Mouse (Mus musculus): ENCODE measurements around the gene Dhh. TPM values are rescaled to one million over a fixed set of nuclear protein-coding genes. Genes with fewer than 3 reads are reported as not detected.

The Dhh gene
- total and polyA plus RNA-seq, 2 experiments from 2014 or later: 1.7 to 4.8 TPM

DNA sequence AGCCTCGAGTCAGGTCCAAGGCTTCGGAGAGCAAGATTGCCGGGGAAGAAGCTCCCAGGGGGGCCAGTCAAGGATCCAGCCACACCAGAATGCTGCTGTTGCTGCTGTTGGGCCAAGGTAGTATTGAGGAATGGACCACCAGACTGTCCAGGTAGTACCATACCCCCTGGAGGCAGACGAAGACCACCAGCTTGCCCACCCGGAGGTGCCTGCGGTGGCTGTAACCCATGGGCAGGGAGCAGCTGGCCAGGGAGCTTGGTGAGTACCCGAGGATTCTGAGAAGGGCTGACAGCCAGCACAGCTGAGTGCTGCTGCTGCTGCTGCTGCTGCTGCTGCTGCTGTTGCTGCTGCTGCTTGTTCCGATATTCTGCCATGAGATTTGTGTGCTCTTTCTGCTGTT, 52.2 kb downstream of the Dhh start:
- H3K27ac ChIP-seq (ENCODE audit: low read depth): no peak overlapping the region
- H3K9ac ChIP-seq (replicated peaks; ENCODE audit: low read depth, low read length): no peak overlapping the region
- 85% methylated on average over 8 of the region's 8 CpGs for WGBS
- no peak overlapping the region for H3K4me3 ChIP-seq (ENCODE audit: low read depth, low read length)
- no peak for DNase-seq (ENCODE audit: low spot score)
- peaks cover 100% of the 10 kb centered on the region for H3K36me3 ChIP-seq (replicated peaks; ENCODE audit: control insufficient read depth, insufficient read depth, low read length)
- no peaks in the 10 kb centered on the region for H3K27me3 ChIP-seq (ENCODE audit: control insufficient read depth, insufficient read depth, low read length)
- no peak for ATAC-seq (ENCODE audit: insufficient read depth, low read depth)
- H3K4me1 ChIP-seq (ENCODE audit: control insufficient read depth, insufficient read depth): no peaks in the 10 kb centered on the region
- H3K4me2 ChIP-seq (ENCODE audit: low read depth, low read length): no peak overlapping the region
- no peaks in the 10 kb centered on the region for H3K9me3 ChIP-seq (replicated peaks; ENCODE audit: control insufficient read depth, low read length)
- TF ChIP-seq EP300 (IDR thresholded peaks at IDR 0.05; ENCODE audit: low read depth) (no peak), CTCF (IDR thresholded peaks at IDR 0.05; ENCODE audit: low read depth) (no peak)

DNA sequence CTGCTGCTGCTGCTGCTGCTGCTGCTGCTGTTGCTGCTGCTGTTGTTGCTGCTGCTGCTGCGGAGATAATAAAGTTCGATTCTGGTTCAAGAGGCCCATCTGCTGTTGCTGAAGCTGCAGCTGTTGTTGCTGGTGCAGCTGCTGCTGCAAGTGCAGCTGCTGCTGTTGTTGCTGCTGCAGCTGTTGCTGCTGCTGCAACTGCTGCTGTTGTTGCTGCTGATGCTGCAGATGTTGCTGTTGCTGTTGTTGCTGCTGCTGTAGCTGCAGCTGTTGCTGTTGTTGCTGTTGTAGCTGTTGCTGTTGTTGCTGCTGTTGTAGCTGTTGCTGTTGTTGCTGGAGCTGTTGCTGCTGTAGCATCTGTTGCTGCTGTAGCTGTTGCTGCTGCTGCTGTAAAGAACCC, 53.2 kb downstream of the Dhh start:
- WGBS: 95% methylated on average over 2 of the region's 2 CpGs
- Histone ChIP-seq H3K4me2 (ENCODE audit: low read depth, low read length) (no peak overlapping the region), H3K9ac (replicated peaks; ENCODE audit: low read depth, low read length) (no peak overlapping the region), H3K36me3 (replicated peaks; ENCODE audit: control insufficient read depth, insufficient read depth, low read length) (peaks cover 100% of the 10 kb centered on the region), H3K27ac (ENCODE audit: low read depth) (no peak overlapping the region), H3K4me1 (ENCODE audit: control insufficient read depth, insufficient read depth) (no peaks in the 10 kb centered on the region), H3K27me3 (ENCODE audit: control insufficient read depth, insufficient read depth, low read length) (no peaks in the 10 kb centered on the region), H3K9me3 (replicated peaks; ENCODE audit: control insufficient read depth, low read length) (no peaks in the 10 kb centered on the region), H3K4me3 (ENCODE audit: low read depth, low read length) (no peak overlapping the region)
- DNase-seq (ENCODE audit: low spot score): no peak
- TF ChIP-seq EP300 (IDR thresholded peaks at IDR 0.05; ENCODE audit: low read depth) (no peak), CTCF (IDR thresholded peaks at IDR 0.05; ENCODE audit: low read depth) (no peak)
- ATAC-seq (ENCODE audit: insufficient read depth, low read depth): no peak

GRCm38 (mm10) chr15:98843595-98844223, 54.6 kb downstream of the Dhh start:
- Histone ChIP-seq H3K4me2 (ENCODE audit: low read depth, low read length) (no peak overlapping the region), H3K9ac (replicated peaks; ENCODE audit: low read depth, low read length) (no peak overlapping the region), H3K4me3 (ENCODE audit: low read depth, low read length) (no peak overlapping the region), H3K27ac (ENCODE audit: low read depth) (no peak overlapping the region), H3K27me3 (ENCODE audit: control insufficient read depth, insufficient read depth, low read length) (no peaks in the 10 kb centered on the region), H3K36me3 (replicated peaks; ENCODE audit: control insufficient read depth, insufficient read depth, low read length) (peaks cover 100% of the 10 kb centered on the region), H3K4me1 (ENCODE audit: control insufficient read depth, insufficient read depth) (no peaks in the 10 kb centered on the region), H3K9me3 (replicated peaks; ENCODE audit: control insufficient read depth, low read length) (no peaks in the 10 kb centered on the region)
- 88% methylated on average over 11 of the region's 11 CpGs for WGBS
- no peak for DNase-seq (ENCODE audit: low spot score)
- ATAC-seq (ENCODE audit: insufficient read depth, low read depth): no peak; the same call in 1 of the 2 replicates
- TF ChIP-seq CTCF (IDR thresholded peaks at IDR 0.05; ENCODE audit: low read depth) (no peak), EP300 (IDR thresholded peaks at IDR 0.05; ENCODE audit: low read depth) (no peak)

Other genes with a start within 250 kb of the Dhh start
- gene Ddx23, start 235.6 kb downstream of the Dhh start, total RNA-seq (2014; rRNA removed; ENCODE audit: low replicate concordance): 25.1 and 32.7 TPM in 2 replicates
- 11.8 and 12.9 TPM in 2 replicates for gene Ddx23, start 235.6 kb downstream of the Dhh start, polyA plus RNA-seq (2015; fragmentation: Nextera tagmentation; extraction: Ambion mirVana)
- 7.1 and 13.0 TPM in 2 replicates for gene Rnd1, start 221.1 kb downstream of the Dhh start, total RNA-seq (2014; rRNA removed; ENCODE audit: low replicate concordance)
- 1.0 and 1.1 TPM in 2 replicates for gene Rnd1, start 221.1 kb downstream of the Dhh start, polyA plus RNA-seq (2015; fragmentation: Nextera tagmentation; extraction: Ambion mirVana)
- 0.77 TPM in 1 of 2 replicates, not detected in the other for gene Ccdc65, start 190.3 kb downstream of the Dhh start, total RNA-seq (2014; rRNA removed; ENCODE audit: low replicate concordance)
- 0.25 and 0.86 TPM in 2 replicates for gene Ccdc65, start 190.3 kb downstream of the Dhh start, polyA plus RNA-seq (2015; fragmentation: Nextera tagmentation; extraction: Ambion mirVana)
- 4.3 and 26.7 TPM in 2 replicates for gene Fkbp11, start 170.3 kb downstream of the Dhh start, total RNA-seq (2014; rRNA removed; ENCODE audit: low replicate concordance)
- gene Fkbp11, start 170.3 kb downstream of the Dhh start, polyA plus RNA-seq (2015; fragmentation: Nextera tagmentation; extraction: Ambion mirVana): 21.7 and 22.0 TPM in 2 replicates
- gene Arf3, start 135.3 kb downstream of the Dhh start, total RNA-seq (2014; rRNA removed; ENCODE audit: low replicate concordance): 27.6 and 28.7 TPM in 2 replicates
- 15.9 and 17.3 TPM in 2 replicates for gene Arf3, start 135.3 kb downstream of the Dhh start, polyA plus RNA-seq (2015; fragmentation: Nextera tagmentation; extraction: Ambion mirVana)
- not detected in 2 replicates for gene Wnt10b, start 120.4 kb downstream of the Dhh start, total RNA-seq (2014; rRNA removed; ENCODE audit: low replicate concordance)
- gene Wnt10b, start 120.4 kb downstream of the Dhh start, polyA plus RNA-seq (2015; fragmentation: Nextera tagmentation; extraction: Ambion mirVana): 0.07 TPM in 1 of 2 replicates, not detected in the other
- gene Wnt1, start 108.7 kb downstream of the Dhh start, total RNA-seq (2014; rRNA removed; ENCODE audit: low replicate concordance): not detected in 2 replicates
- not detected in 2 replicates for gene Wnt1, start 108.7 kb downstream of the Dhh start, polyA plus RNA-seq (2015; fragmentation: Nextera tagmentation; extraction: Ambion mirVana)
- gene Ddn, start 89.0 kb downstream of the Dhh start, total RNA-seq (2014; rRNA removed; ENCODE audit: low replicate concordance): 1.4 and 1.9 TPM in 2 replicates
- gene Ddn, start 89.0 kb downstream of the Dhh start, polyA plus RNA-seq (2015; fragmentation: Nextera tagmentation; extraction: Ambion mirVana): 0.11 TPM in 2 replicates
- 115 and 134 TPM in 2 replicates for gene Prkag1, start 67.0 kb downstream of the Dhh start, total RNA-seq (2014; rRNA removed; ENCODE audit: low replicate concordance)
- gene Prkag1, start 67.0 kb downstream of the Dhh start, polyA plus RNA-seq (2015; fragmentation: Nextera tagmentation; extraction: Ambion mirVana): 113 and 114 TPM in 2 replicates
- gene Kmt2d, start 27.3 kb downstream of the Dhh start, total RNA-seq (2014; rRNA removed; ENCODE audit: low replicate concordance): 31.6 and 34.4 TPM in 2 replicates
- gene Kmt2d, start 27.3 kb downstream of the Dhh start, polyA plus RNA-seq (2015; fragmentation: Nextera tagmentation; extraction: Ambion mirVana): 5.5 and 6.0 TPM in 2 replicates
- gene Rhebl1, start 4.0 kb downstream of the Dhh start, total RNA-seq (2014; rRNA removed; ENCODE audit: low replicate concordance): 7.5 and 12.6 TPM in 2 replicates
- gene Rhebl1, start 4.0 kb downstream of the Dhh start, polyA plus RNA-seq (2015; fragmentation: Nextera tagmentation; extraction: Ambion mirVana): 4.0 and 4.1 TPM in 2 replicates
- 25.5 and 28.2 TPM in 2 replicates for gene Lmbr1l, start 19.7 kb upstream of the Dhh start, total RNA-seq (2014; rRNA removed; ENCODE audit: low replicate concordance)
- gene Lmbr1l, start 19.7 kb upstream of the Dhh start, polyA plus RNA-seq (2015; fragmentation: Nextera tagmentation; extraction: Ambion mirVana): 8.0 and 9.6 TPM in 2 replicates
- gene Tuba1b, start 36.0 kb upstream of the Dhh start, total RNA-seq (2014; rRNA removed; ENCODE audit: low replicate concordance): 2,330 and 2,912 TPM in 2 replicates
- gene Tuba1b, start 36.0 kb upstream of the Dhh start, polyA plus RNA-seq (2015; fragmentation: Nextera tagmentation; extraction: Ambion mirVana): 608 and 611 TPM in 2 replicates
- gene Gm49450, start 55.0 kb upstream of the Dhh start, total RNA-seq (2014; rRNA removed; ENCODE audit: low replicate concordance): 78.3 and 158 TPM in 2 replicates
- gene Gm49450, start 55.0 kb upstream of the Dhh start, polyA plus RNA-seq (2015; fragmentation: Nextera tagmentation; extraction: Ambion mirVana): not detected in 2 replicates
- gene Tuba1a, start 55.2 kb upstream of the Dhh start, total RNA-seq (2014; rRNA removed; ENCODE audit: low replicate concordance): 1,016 and 1,136 TPM in 2 replicates
- gene Tuba1a, start 55.2 kb upstream of the Dhh start, polyA plus RNA-seq (2015; fragmentation: Nextera tagmentation; extraction: Ambion mirVana): 404 and 408 TPM in 2 replicates
- gene Tuba1c, start 131.4 kb upstream of the Dhh start, total RNA-seq (2014; rRNA removed; ENCODE audit: low replicate concordance): 309 and 399 TPM in 2 replicates
- gene Tuba1c, start 131.4 kb upstream of the Dhh start, polyA plus RNA-seq (2015; fragmentation: Nextera tagmentation; extraction: Ambion mirVana): 73.8 and 97.1 TPM in 2 replicates
- gene Prph, start 156.6 kb upstream of the Dhh start, total RNA-seq (2014; rRNA removed; ENCODE audit: low replicate concordance): 2.0 TPM in 1 of 2 replicates, not detected in the other
- 0.07 and 0.84 TPM in 2 replicates for gene Prph, start 156.6 kb upstream of the Dhh start, polyA plus RNA-seq (2015; fragmentation: Nextera tagmentation; extraction: Ambion mirVana)
- gene Troap, start 176.0 kb upstream of the Dhh start, total RNA-seq (2014; rRNA removed; ENCODE audit: low replicate concordance): 16.2 and 19.1 TPM in 2 replicates
- gene Troap, start 176.0 kb upstream of the Dhh start, polyA plus RNA-seq (2015; fragmentation: Nextera tagmentation; extraction: Ambion mirVana): 7.0 and 8.1 TPM in 2 replicates
- gene C1ql4, start 189.3 kb upstream of the Dhh start, total RNA-seq (2014; rRNA removed; ENCODE audit: low replicate concordance): not detected in 2 replicates
- 0.20 TPM in 1 of 2 replicates, not detected in the other for gene C1ql4, start 189.3 kb upstream of the Dhh start, polyA plus RNA-seq (2015; fragmentation: Nextera tagmentation; extraction: Ambion mirVana)
- gene Dnajc22, start 194.6 kb upstream of the Dhh start, total RNA-seq (2014; rRNA removed; ENCODE audit: low replicate concordance): 2.3 TPM in 1 of 2 replicates, not detected in the other
- gene Dnajc22, start 194.6 kb upstream of the Dhh start, polyA plus RNA-seq (2015; fragmentation: Nextera tagmentation; extraction: Ambion mirVana): 0.29 and 0.61 TPM in 2 replicates
- gene Spats2, start 227.4 kb upstream of the Dhh start, total RNA-seq (2014; rRNA removed; ENCODE audit: low replicate concordance): 17.6 and 22.5 TPM in 2 replicates
- 15.0 and 16.1 TPM in 2 replicates for gene Spats2, start 227.4 kb upstream of the Dhh start, polyA plus RNA-seq (2015; fragmentation: Nextera tagmentation; extraction: Ambion mirVana)

All from heart, postnatal 0 days (tissue).